Mouse (Mus musculus) lung, postnatal 0 days (tissue): ENCODE results near the gene Eloa.

ENCODE experiments used
- CTCF ChIP-seq: IDR thresholded peaks from 2 replicates; pipeline ENCODE4 v1.5.1; 2016; ENCODE audit warnings: antibody characterized with exemption, mild to moderate bottlenecking
- EP300 ChIP-seq: IDR thresholded peaks from 2 replicates; pipeline ENCODE4 v1.6.1; 2016; ENCODE audit warnings: antibody characterized with exemption, mild to moderate bottlenecking, control low read depth

- TF ChIP-seq EP300, result no peak
- TF ChIP-seq CTCF, result no peak
Observed at GRCm38 (mm10) chr4:135962946-135963345, 58.6 kb downstream of the Eloa start.
